Mouse (Mus musculus): Measurements from ENCODE around the gene Cxcl2.

The Cxcl2 gene

GRCm38 (mm10) chr5:90903339-90904020, at the start of gene Cxcl2:
Gene Cxcl2, plus strand, starts transcription at chr5:90903871.
- no peak for DNase-seq (ENCODE audit: low spot score)

DNA sequence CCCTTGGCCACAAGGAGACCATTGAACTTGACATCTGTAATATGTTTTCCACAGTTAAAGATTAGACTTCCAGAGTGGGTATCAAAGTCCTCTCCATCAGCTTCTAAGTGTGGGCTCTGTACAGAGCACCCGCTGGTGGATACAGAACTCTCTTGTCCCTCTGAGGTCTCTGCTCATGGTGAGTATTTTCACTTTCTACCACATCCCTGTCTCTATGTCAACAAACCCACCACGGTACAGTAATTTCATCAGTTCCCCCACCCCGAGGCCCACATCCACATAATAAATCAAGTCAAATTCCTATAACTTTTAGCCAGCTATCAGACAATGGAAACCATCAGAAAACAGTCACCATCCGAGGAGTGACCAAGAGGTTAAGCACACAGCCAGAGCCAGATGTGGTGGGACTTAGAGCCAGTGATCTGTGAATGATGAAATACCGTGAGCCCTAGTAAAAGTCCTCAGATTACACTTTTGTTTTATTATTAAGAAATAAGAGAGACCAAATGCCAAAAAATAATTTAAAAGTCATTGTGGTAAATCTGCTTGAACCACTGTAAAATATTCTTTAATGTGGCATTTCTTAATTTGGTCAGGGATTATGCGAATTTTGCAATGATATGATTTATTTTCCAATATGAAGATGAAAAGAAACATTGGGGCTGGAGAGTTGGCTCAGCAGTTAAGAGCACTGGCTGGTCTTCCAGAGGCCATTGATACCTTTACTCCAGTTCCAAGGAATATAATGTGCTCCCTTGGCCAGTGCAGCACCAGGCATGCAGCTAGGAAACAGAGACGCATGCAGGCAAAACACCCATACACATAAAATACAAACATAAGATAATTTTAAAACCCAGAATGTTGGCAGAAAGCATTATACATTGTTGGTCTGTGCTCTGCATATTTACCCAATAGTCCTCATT, 48.1 kb upstream of the Cxcl2 start:
- DNase-seq (ENCODE audit: low spot score) = no peak

GRCm38 (mm10) chr5:90857463-90857862, 46.2 kb upstream of the Cxcl2 start:
- no peak for DNase-seq (ENCODE audit: low spot score)

- DNase-seq (ENCODE audit: low spot score) = no peak
Measured at GRCm38 (mm10) chr5:90858429-90858828, 45.2 kb upstream of the Cxcl2 start.

DNA sequence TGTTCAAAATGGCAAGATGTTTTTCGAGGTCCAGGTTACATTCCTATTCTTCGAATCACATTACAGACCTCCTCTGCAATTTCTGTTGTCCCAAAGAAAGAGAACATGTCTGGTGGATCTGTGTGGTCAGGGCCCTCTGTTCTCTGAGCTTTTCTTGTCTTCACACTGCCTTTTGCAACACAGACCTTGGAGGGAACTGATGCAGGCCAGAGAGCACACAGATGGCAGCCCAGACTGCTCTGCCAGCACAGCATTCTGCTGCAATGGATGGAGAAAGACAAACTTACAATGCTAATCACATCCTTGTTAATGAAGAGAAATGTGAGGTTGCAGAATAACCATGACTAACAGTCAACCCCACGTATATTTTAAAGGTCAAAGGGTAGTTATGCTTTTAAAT, 44.6 kb upstream of the Cxcl2 start:
- no peak for DNase-seq (ENCODE audit: low spot score)

- no peak for DNase-seq (ENCODE audit: low spot score)
Measured at GRCm38 (mm10) chr5:90861876-90862375, 41.7 kb upstream of the Cxcl2 start.

DNA sequence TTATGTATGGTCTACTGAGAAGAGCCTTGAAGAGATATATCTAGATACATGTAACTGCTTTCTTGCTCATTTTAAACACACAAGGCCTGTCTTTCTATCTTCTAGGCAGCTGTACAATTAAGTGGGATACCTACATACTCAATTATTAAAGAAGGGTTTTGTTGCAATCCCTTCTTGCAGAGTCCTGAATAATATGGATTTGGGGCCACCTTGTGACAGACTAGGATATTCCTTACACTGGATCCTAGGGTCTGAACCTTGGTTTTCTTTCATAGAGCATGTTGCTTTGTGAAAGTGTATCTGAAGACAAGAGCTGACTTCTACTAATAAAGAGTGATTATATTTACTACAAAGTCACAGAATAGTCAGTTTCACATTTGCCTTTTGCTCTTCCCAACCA, 36.9 kb upstream of the Cxcl2 start:
- DNase-seq (ENCODE audit: low spot score) = no peak

- DNase-seq (ENCODE audit: low spot score) = no peak
Measured at GRCm38 (mm10) chr5:90872377-90872776, 31.3 kb upstream of the Cxcl2 start.

DNA sequence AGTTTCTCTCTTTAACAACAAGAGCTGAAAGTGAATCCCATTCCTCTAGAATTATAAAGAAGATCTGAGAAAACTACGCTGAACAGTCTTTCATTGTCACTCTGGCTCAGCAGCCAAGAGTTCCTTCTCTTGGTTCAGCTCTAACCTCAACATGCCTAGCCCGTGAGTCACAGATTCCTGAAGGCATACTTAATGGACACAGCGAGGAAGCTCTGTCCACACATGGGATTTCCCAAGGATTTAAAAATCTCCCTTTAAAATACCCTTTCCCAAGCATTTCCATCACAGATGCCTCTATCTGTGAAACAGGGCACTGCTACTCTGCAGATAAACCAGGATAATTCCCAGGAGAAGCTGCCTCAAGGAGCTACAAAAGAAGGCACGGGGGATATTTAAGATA, 27.6 kb upstream of the Cxcl2 start:
- no peak for DNase-seq (ENCODE audit: low spot score)

DNA sequence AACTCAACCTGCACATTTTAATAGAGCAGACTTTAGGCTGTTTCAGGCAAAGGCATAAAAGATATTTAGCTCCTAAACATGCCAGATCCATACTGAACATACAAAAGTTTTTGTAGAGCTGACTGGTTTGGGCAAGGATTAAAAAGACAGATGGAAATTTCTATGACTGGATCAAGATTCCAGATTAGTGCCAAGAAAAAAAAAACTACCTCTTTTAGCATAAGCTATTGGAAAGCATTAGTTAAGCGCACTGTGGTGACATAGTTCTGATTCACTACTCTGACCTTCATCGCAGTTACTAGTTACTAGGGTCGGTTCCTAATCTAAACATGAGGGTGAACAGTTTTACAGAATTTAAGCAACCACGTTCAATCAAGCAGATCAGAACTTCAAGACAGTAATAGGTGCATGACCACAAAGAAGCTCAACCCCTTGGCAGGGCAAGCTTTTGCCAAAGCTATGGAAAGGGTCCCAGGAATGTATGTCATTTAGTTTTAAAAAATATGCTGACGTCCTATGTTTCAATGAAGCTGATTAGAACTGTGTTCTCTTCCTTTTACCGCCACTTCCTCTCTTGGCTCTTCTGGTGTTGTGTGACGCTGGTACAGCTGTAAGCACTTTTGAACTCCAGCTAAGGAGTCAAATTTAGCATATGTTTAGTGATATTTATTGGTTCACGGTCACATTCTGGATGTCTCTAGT, 27.0 kb upstream of the Cxcl2 start:
- no peak for DNase-seq (ENCODE audit: low spot score)

GRCm38 (mm10) chr5:90877173-90877512, 26.5 kb upstream of the Cxcl2 start:
- no peak for DNase-seq (ENCODE audit: low spot score)

DNA sequence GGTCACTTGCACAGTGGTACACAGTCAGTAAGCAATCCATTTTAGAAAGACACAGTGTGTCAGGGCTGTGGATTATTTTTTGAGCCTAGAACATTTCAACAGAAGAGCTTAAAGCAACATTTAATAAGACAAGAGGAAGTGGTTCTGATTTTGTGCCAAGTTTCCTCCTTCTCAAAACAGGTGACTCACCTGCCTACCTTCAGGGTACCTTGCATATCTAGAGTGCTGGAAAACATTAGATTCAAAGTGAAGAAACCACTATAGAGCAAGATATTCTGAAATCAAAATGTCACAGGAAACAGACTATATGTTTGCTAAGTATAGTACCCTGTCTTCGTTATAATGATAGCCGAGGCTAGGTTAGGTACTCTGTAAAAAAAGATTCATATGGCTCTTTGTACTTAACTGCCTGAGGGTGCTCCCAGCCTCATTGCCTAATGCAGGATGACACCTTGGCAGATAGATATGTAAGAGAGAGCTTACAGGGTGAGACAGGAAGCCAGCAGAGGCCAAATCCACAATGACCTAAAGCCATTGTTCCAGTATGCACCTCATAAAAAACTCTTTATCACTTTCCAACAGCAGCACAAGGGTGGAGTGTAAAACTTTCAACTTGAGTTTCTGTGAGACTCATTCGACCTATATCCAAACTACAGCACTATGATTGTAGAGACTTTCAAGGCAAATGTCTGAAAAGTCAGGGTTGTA, 24.2 kb upstream of the Cxcl2 start:
- DNase-seq (ENCODE audit: low spot score) = no peak

DNA sequence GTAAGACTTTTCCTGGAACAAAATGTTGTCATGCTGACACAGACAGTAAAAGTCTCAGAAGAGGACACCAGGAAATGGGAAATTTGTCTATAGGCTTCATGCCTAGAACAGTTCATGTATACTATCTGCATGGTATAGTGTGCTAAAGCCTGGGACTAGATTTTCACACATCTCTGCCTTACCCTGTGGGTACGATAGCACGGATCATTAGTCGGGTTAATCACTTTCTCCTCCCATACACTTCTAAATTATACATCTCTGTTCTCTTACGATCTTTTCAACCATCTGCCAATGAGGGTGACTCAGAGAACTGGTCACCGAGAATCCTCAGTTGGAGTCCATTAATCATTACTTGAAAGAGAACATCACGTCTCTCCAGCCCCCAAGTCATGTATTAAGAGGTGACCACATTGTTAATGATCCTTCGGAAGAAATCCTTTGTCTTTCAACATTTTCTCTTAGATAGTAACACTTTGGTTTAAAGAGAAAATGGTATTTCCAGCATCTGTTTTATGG, 23.3 kb upstream of the Cxcl2 start:
- no peak for DNase-seq (ENCODE audit: low spot score)

DNA sequence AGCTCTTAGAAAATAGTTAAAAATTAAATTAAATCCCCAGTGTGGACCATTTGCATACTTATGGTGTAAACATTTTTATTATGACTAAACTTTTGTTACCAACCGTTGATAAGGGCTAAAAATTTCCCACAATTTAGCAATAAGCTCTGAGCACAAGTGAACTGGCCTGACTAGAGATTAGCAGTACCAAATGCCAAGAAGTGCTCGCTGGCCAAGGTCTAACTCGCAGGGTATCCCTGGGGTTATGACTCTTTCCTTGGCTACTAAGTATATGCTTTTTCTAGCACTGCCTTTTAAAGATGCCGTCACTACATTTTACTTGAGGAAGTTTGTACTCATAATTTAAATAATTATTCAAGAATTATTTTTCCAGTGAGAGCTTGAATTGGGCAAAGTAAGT, 22.6 kb upstream of the Cxcl2 start:
- no peak for DNase-seq (ENCODE audit: low spot score)

DNA sequence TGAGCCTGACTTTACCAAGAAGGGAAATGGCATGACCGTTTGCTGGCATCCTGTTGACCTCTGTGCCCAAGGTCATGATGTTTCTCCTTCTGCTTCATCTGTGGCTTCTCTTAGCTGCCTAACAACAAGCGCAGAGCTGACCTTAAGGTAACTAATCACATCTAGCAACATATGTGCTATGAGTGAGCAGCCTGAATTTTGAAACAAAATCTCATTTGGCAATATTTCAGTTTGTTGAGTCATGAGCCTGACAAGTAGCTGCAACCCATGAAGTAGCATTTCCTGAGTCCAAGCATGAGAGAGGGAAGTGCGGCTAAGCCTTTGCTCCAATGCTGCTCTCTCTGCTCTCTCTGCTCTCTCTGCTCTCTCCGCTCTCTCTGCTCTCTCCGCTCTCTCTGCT, 22.0 kb upstream of the Cxcl2 start:
- DNase-seq (ENCODE audit: low spot score) = no peak

DNA sequence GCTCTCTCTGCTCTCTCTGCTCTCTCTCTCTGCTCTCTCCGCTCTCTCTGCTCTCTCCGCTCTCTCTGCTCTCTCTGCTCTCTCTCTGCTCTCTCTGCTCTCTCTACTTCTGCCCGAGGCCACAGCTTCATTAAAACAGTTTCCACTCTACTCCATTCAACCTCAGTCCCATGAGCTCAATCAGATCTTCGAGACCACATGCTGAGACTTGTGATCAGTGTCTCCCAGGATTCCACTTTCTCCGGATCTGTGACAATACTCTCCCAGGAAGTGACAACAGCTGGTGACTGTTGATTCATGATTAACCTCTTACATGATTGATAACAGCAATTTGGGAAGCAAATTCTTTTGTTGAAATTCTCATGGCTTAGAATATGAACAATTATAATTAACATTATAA, 21.5 kb upstream of the Cxcl2 start:
- DNase-seq (ENCODE audit: low spot score) = no peak

DNA sequence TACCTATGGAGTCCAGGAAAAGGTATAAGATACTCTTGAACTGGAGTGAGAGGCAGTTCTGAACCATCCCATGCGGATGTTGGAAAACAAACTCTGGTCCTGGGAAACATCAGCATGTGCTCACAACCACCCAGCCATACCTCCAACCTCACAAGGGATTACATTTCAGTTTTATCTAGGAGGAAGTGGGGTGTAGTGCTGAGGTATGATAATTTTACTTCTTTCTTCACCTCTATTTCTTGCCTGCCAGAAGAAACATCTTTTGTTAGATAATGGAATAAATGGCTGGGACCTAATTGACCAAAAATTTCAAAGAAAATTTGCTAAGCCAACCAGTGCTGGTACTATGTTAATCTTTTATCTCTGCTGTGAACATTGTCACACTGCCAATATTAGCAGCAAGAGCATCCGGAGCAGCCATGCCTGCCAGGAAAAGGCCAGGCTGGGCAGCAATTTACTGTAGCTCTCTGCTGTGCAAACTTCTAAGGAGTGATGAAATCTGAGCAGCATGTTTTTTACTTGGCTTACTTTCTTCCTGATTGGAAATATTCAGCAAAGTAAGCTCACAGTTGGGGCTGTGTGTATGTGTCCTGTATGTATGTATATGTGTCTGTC, 18.9 kb upstream of the Cxcl2 start:
- no peak for DNase-seq (ENCODE audit: low spot score)

DNA sequence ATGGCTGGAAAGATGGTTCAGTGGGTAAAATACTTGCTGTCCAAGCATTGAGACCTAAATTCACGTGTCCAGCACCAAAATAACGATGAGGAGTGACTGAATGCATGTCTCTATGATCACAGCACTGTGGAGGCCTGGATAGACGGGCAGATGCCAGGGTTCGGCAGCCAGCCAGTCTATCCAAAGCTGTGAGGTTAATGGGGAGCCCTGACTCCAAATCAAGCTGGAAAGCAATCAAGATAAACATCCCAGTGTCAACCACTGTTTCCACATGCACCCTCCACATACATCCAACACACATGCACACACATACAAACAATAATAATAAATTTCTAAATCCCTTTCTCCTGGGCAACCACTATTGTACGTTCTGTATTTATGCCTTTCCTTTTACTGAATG, 15.0 kb upstream of the Cxcl2 start:
- DNase-seq (ENCODE audit: low spot score) = no peak

GRCm38 (mm10) chr5:90890519-90891463, 12.9 kb upstream of the Cxcl2 start, which contains the start of gene Cxcl1:
Gene Cxcl1, plus strand, starts transcription at chr5:90891241.
- no peak for DNase-seq (ENCODE audit: low spot score)

- no peak for DNase-seq (ENCODE audit: low spot score)
Measured at GRCm38 (mm10) chr5:90891464-90891813, 12.2 kb upstream of the Cxcl2 start.

Measured in left cerebral cortex, adult 11 months (tissue).